Mouse (Mus musculus) liver, embryonic 15.5 days (tissue): Measurements from ENCODE around the gene Gm10295. TPM values are rescaled to one million over a fixed set of nuclear protein-coding genes. Genes with fewer than 3 reads are reported as not detected.

Experiments
- ATAC-seq: fragments of 200-750 bp; cut with Nextera tagmentation; 2 replicates; pipeline ENCODE4 v1.8.0; 2017; ENCODE audit warnings: moderate number of reproducible peaks, mild to moderate bottlenecking, moderate library complexity; ENCODE audit not compliant: insufficient read depth
- H3K27ac ChIP-seq: fragments of 300-500 bp; sonication (generic); replicated peaks from 2 replicates; pipeline ENCODE4 v1.5.1; 2015; ENCODE audit warnings: mild to moderate bottlenecking, inconsistent platforms
- H3K27me3 ChIP-seq: fragments of 300-500 bp; sonication (generic); 2 replicates; pipeline ENCODE4 v1.6.1; 2015; ENCODE audit warnings: mild to moderate bottlenecking, inconsistent platforms
- H3K36me3 ChIP-seq: fragments of 300-500 bp; sonication (generic); replicated peaks from 2 replicates; pipeline ENCODE4 v1.6.1; 2015; ENCODE audit warnings: moderate library complexity, mild to moderate bottlenecking, inconsistent platforms
- H3K4me1 ChIP-seq: fragments of 300-500 bp; sonication (generic); replicated peaks from 2 replicates; pipeline ENCODE4 v1.6.1; 2015; ENCODE audit warnings: inconsistent platforms
- H3K4me2 ChIP-seq: fragments of 300-500 bp; sonication (generic); 2 replicates; pipeline ENCODE4 v1.6.1; 2015; ENCODE audit warnings: moderate library complexity, mild to moderate bottlenecking, inconsistent platforms
- H3K4me3 ChIP-seq: fragments of 300-500 bp; sonication (generic); replicated peaks from 2 replicates; pipeline ENCODE4 v1.5.1; 2015; ENCODE audit warnings: mild to moderate bottlenecking, inconsistent platforms
- H3K9ac ChIP-seq: fragments of 300-500 bp; sonication (generic); 2 replicates; pipeline ENCODE4 v1.6.1; 2015; ENCODE audit warnings: moderate library complexity, mild to moderate bottlenecking, inconsistent platforms
- H3K9me3 ChIP-seq: fragments of 300-500 bp; sonication (generic); replicated peaks from 2 replicates; pipeline ENCODE4 v1.6.1; 2016; ENCODE audit warnings: inconsistent platforms
- WGBS: fragments of 180-500 bp; shearing (Covaris S2); methylation state at CpG from one replicate; pipeline ENCODE4 v1.1.7; 2015; ENCODE audit warnings: mixed read lengths; ENCODE audit not compliant: insufficient replicate concordance; 5-methylcytosine and 5-hydroxymethylcytosine counted together
- polyA plus RNA-seq: library from polyadenylated mRNA; unstranded; fragments of >200 nt; fragmentation: Nextera tagmentation; extraction: Ambion mirVana; gene quantifications from 2 replicates; pipeline ENCODE4 v1.2.1, GENCODE M21; 2015

The Gm10295 gene
- polyA plus RNA-seq, 1 experiment from 2014 or later: not detected

DNA sequence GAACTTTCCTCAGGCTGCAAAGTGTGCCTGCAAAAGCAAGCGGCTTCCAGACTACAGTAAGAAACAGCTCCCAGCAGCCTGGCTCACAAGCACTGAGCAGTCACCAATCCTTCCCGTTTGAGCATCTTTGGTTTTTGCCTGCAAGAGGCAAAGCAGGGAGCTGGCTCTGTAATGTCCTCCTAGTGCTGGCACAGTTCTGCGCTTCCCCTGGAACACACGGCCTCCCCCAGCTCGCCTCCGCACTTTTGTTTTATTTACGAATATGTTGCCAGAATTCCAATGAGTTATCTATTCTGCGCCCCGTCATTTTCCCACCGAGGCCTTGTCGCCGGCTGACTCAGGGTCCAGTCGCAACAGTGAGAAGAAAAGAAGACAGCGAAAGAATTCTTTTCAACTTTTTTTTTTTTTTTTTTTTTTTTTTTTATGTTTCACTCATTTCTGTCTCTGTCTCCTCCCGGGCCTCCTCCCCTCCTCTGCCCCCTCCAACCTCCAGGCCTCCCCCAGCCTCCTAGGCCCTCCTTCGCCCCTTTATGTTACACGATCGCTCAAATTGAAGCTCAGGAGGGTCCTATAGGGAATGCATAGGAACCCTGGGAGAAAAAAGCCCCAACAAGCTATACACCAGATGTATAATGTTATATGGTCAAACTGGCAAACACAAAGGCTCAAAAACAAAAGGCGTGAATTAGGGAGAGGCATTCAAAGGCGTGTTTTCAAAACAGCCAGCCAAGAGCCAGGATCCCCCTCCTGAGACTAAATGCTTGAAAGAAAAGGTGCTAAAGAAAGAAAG is 32.3 kb upstream of the Gm10295 start:
- no peak for ATAC-seq
- no peak overlapping the region for H3K27ac ChIP-seq
- H3K9ac ChIP-seq: no peak overlapping the region
- no peak overlapping the region for H3K4me2 ChIP-seq
- H3K27me3 ChIP-seq: no peaks in the 10 kb centered on the region
- H3K9me3 ChIP-seq: no peaks in the 10 kb centered on the region
- H3K4me3 ChIP-seq: no peak overlapping the region
- H3K36me3 ChIP-seq: no peaks in the 10 kb centered on the region
- 69% methylated on average over 20 of the region's 20 CpGs for WGBS
- peaks cover 21% of the 10 kb centered on the region for H3K4me1 ChIP-seq

DNA sequence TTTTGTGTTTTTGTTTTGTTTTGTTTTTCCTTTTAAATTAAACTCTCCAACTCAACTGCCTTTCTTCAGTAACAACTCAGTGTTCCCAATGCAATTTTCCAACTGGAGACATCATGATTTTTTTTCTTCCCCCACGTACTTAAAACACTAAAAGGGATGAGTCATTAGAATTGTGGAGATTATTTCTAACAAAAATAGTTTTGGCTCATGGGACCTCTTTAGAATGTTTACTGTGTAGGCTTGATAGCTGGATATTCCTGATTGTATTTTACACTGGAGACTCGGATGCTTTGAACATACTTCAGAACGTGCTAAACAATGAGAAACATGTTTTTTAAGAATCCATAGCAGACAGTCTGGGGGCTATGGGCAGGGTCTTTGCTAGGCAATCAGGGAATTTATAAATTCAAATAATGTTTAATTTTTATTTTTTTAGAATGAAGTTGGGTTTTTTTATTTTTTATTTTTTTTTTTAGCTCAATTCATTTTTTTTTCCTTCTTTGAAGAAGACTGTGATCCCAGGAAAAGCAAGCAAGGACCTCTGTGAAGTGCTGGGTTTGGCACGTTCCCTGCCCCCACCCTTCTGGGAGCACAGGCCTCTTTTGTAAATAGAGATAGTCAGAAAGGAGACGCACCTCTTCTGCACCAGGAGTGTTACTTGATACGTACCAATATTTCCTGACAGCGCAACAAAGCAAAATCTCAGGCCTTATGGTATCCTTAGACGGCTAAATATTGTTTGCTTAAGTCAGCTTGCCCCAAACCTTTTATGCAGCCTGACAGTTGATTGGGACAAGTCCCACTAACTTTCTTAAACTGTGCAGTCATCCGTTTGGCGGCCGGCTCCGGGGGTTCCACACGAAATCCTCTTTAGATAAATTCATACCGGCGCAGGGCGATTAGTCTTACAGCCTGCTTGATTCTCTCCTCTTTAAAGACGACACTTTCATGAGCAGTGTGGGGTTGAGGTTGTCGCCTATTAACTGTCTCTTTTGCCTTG is 28.8 kb upstream of the Gm10295 start:
- Histone ChIP-seq H3K36me3 (no peaks in the 10 kb centered on the region), H3K9ac (no peak overlapping the region), H3K27ac (no peak overlapping the region), H3K4me3 (no peak overlapping the region), H3K4me2 (no peak overlapping the region), H3K9me3 (no peaks in the 10 kb centered on the region), H3K27me3 (no peaks in the 10 kb centered on the region), H3K4me1 (peaks cover 13% of the 10 kb centered on the region)
- 30% methylated on average over 18 of the region's 18 CpGs for WGBS
- no peak for ATAC-seq

DNA sequence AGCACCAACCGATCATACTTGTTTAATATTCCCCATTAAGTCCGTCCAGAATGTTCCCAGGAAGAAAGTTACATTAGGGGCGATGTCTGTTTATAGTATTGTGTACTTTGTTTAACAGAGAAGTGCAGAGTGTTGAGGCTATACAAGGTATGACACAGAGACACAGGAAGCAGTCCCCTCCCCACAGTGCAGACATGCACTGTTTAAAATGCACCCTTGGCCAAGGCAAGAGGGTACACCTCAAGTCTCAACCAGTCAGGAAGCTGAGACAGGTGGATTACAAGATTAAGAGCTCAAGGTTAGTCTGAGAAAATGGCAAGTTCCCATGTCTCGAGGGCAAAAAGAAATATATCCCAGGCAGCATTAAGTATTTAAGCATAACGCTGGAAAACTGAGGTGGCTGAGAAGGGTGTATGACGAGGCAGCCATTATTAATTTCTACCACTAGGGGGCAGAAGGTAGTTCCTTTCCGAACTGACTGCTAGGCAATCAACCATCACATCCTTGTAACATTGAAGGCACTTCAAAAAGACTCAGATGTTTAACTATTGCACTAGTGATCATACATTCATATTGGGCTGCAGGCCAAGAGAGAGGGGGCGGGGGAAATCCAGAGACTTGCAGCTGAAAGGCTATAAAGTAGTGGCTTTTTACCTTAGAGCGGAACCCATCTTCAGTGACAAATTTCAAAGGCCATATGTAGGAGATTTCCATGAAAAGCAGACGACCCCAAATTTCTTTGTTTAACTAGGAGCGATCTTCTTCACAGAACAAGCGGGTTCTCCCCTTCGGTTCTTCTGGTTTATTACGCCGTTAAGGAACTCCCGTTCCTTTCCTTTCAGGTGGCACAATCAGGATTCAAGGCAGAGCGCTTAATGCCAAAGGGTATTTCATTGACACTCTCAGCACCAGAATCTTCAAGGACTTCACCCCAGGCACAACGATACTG is 27.8 kb upstream of the Gm10295 start:
- Histone ChIP-seq H3K27ac (no peak overlapping the region), H3K4me1 (peaks cover 6% of the 10 kb centered on the region), H3K4me2 (no peak overlapping the region), H3K9ac (no peak overlapping the region), H3K4me3 (no peak overlapping the region), H3K36me3 (no peaks in the 10 kb centered on the region), H3K27me3 (no peaks in the 10 kb centered on the region), H3K9me3 (no peaks in the 10 kb centered on the region)
- WGBS: 53% methylated on average over 18 of the region's 18 CpGs
- ATAC-seq: no peak

DNA sequence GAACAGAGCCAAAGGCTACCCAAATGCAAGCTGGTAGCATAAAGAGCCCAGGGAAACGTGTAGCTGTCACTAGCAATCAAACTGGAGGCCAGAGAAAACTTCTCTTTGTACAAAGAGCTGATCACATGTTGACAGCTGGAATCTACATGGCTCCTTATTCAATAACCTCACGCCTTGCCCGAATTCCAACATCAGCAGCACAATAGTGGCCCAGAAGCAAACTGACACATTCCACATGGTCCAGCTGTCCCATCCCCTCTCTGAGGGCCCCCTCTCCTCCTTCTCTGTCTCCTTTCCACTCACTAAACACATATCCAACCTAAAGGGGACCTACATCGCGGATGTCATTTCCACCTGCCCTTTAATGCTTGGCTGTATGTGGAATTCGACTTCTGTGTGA is 26.7 kb upstream of the Gm10295 start:
- ATAC-seq: no peak
- H3K36me3 ChIP-seq: no peaks in the 10 kb centered on the region
- 59% methylated on average over 6 of the region's 6 CpGs for WGBS
- H3K4me3 ChIP-seq: no peak overlapping the region
- no peak overlapping the region for H3K9ac ChIP-seq
- H3K4me1 ChIP-seq: peaks cover 6% of the 10 kb centered on the region
- H3K27ac ChIP-seq: no peak overlapping the region
- no peaks in the 10 kb centered on the region for H3K27me3 ChIP-seq
- H3K4me2 ChIP-seq: no peak overlapping the region
- H3K9me3 ChIP-seq: no peaks in the 10 kb centered on the region

DNA sequence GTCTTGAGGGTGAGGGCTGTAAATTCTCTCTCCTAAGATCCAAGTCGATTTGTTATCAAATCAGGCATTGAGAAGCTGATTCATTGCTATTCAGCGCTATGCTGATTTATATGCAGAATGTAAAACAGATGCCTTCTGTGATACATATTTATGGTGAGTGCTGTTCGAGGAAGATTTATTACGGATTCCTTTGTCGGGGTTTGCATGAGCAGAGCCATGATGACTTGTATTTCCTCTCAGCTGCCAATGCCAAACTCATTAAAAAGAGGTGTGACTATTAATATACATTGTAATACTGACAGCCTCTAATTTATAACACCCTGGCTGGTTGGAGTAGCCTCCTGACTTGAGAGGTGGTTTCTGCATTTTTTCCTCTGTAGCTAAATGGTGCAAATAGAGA is 22.8 kb upstream of the Gm10295 start:
- H3K27ac ChIP-seq: no peak overlapping the region
- 52% methylated on average over 5 of the region's 5 CpGs for WGBS
- H3K27me3 ChIP-seq: no peaks in the 10 kb centered on the region
- no peaks in the 10 kb centered on the region for H3K9me3 ChIP-seq
- no peaks in the 10 kb centered on the region for H3K4me1 ChIP-seq
- no peak for ATAC-seq
- H3K9ac ChIP-seq: no peak overlapping the region
- H3K36me3 ChIP-seq: no peaks in the 10 kb centered on the region
- no peak overlapping the region for H3K4me3 ChIP-seq
- H3K4me2 ChIP-seq: no peak overlapping the region

DNA sequence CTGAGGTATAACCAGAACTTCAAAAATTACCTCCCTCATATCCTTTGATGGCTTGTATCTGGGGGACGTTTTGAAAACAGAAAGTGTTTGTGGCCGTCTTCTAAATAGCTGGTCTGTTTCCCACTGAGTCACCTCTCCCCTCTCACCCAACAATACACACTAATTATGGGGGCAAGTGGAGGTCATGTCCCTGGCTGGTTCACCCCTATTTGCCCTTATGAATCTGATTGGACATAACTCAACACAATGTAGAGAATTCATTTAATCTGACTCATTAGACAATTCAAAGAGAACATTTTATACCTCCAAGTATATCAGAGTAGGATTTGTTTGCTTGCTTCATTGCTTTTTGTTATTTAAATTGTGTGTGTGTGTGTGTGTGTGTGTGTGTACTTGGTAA is 20.6 kb upstream of the Gm10295 start:
- H3K9ac ChIP-seq: no peak overlapping the region
- H3K9me3 ChIP-seq: no peaks in the 10 kb centered on the region
- H3K4me3 ChIP-seq: no peak overlapping the region
- H3K36me3 ChIP-seq: no peaks in the 10 kb centered on the region
- no peaks in the 10 kb centered on the region for H3K4me1 ChIP-seq
- no peak overlapping the region for H3K4me2 ChIP-seq
- ATAC-seq: no peak
- no peak overlapping the region for H3K27ac ChIP-seq
- 44% methylated on average over 2 of the region's 2 CpGs for WGBS
- H3K27me3 ChIP-seq: no peaks in the 10 kb centered on the region

DNA sequence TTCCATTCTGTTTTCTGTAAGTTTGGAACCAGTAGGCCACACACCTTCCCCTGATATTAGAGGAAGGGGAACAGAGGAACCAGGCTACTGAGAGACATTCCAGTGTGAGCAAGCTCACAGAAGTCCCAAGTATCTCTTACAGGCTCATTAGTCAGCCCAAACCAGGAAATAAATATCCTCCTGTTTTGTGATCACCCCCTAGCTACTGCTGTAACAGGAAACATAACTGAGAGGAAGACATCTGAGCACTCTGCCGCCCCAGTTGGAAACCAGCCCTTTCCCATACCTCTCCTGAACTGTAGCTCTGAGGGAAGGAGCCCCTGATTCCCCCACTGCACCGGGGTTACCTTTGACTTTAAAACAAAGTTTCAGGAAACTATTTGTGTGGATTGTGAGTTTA is 19.5 kb upstream of the Gm10295 start:
- ATAC-seq: no peak
- WGBS: 28% methylated on average over 2 of the region's 2 CpGs

DNA sequence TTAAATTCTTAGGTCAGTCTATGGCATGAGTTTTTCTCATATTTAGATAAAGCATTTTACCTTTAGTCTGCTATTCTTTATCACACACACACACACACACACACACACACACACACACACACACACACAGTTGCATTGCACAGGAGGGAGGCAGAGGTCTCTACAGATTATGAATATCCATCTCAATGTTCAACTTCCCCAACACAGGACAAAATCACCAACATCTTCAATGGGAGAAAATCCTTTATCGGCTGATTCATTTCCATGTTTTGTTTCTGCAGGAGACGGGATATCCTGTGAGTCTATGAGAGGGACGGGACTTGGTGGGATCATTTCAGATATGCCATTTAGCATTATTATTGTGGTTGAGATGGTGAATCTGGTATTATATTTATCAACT is 18.8 kb upstream of the Gm10295 start:
- Histone ChIP-seq H3K36me3 (no peaks in the 10 kb centered on the region), H3K27ac (no peak overlapping the region), H3K4me1 (no peaks in the 10 kb centered on the region), H3K4me3 (no peak overlapping the region), H3K9ac (no peak overlapping the region), H3K9me3 (no peaks in the 10 kb centered on the region), H3K4me2 (no peak overlapping the region), H3K27me3 (no peaks in the 10 kb centered on the region)
- WGBS: 60% methylated on average over 3 of the region's 3 CpGs
- no peak for ATAC-seq

More for the DNA sequence above, 19.5 kb upstream of the Gm10295 start:
- Histone ChIP-seq H3K27ac (no peak overlapping the region), H3K27me3 (no peaks in the 10 kb centered on the region), H3K4me1 (no peaks in the 10 kb centered on the region), H3K9ac (no peak overlapping the region), H3K36me3 (no peaks in the 10 kb centered on the region), H3K4me3 (no peak overlapping the region), H3K9me3 (no peaks in the 10 kb centered on the region), H3K4me2 (no peak overlapping the region)

DNA sequence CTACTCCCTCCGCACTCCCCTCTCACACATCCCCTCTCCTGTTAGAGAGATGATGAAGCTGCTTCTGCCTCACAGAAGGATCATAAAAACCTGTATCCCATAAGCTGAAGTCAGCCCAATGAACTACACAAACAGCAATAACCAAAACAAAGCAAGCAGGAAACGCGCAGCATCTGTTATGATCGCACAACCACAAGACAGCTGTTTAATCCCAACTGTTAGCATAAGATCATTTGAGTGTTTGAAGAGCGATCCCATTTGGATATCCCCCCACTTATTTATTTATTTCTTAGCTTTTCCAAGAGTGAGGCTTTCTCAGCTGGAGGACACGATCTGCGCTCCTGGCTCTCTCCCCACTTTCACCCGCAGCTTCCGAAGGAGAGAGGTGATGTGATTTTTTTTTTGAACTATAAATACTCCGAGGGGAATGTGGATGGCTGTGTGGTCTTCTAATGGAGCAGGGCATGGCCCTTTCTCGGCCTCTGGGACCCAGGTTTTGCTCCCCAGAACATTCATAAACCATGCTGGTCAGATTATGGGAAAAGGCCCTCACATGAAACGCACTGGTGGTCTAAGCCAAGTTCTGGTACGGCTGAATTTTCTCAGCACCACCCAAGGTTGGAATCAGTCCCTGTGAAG is 17.4 kb upstream of the Gm10295 start:
- Histone ChIP-seq H3K9ac (no peak overlapping the region), H3K36me3 (no peaks in the 10 kb centered on the region), H3K4me2 (no peak overlapping the region), H3K27me3 (no peaks in the 10 kb centered on the region), H3K4me3 (no peak overlapping the region), H3K27ac (no peak overlapping the region), H3K9me3 (no peaks in the 10 kb centered on the region), H3K4me1 (no peaks in the 10 kb centered on the region)
- ATAC-seq: no peak
- 73% methylated on average over 13 of the region's 13 CpGs for WGBS

DNA sequence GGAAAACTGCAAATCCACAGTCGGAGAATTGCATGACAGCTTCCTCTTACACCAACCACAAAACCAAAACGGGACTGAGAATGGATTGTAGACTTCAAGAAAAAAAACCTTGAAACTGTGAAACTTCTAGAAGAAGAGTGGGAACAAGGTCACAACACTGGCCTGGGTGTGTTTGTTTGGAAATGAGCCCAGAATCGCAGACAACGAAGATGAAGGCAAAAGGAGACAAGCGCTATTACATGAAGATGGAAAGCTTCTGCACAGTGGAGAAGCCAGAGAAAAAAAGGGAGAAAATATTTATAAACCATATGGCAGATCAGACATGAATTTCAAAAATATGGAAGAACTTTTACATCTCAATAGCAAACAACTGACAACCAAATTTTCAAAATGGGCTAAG is 4.3 kb upstream of the Gm10295 start:
- 45% methylated on average over 5 of the region's 5 CpGs for WGBS
- H3K9me3 ChIP-seq: no peaks in the 10 kb centered on the region
- H3K4me2 ChIP-seq: no peak overlapping the region
- no peak overlapping the region for H3K27ac ChIP-seq
- no peak overlapping the region for H3K4me3 ChIP-seq
- no peaks in the 10 kb centered on the region for H3K27me3 ChIP-seq
- H3K9ac ChIP-seq: no peak overlapping the region
- H3K36me3 ChIP-seq: no peaks in the 10 kb centered on the region
- H3K4me1 ChIP-seq: no peaks in the 10 kb centered on the region
- no peak for ATAC-seq
